Mouse (Mus musculus) liver, embryonic 14.5 days (tissue): ENCODE data around the gene Ppp1r12a.

ENCODE experiments used
- CTCF ChIP-seq: IDR thresholded peaks from 2 replicates; pipeline ENCODE4 v1.5.1; 2016; ENCODE audit warnings: antibody characterized with exemption, low read depth, control low read depth
- EP300 ChIP-seq: IDR thresholded peaks from 2 replicates; pipeline ENCODE4 v1.6.1; 2016; ENCODE audit warnings: antibody characterized with exemption, low read depth

DNA sequence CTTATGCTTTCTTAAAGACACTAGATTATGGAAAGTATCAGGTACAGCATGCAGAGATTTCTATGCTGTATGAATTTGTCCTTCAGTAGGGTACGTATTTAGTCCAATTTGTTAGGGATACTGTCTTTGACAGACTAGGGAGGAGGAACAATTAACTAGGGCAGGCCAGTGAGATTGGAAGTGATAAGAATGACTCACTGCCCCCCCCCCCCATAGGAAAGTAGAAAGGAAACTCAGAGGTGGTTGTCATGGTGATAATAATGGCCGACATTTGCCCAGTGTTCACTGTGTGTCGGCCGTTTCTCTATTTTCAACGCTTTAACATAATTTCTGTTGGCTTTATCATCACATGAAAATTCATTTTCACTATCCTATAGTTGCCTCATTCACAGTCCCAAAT, 47.4 kb downstream of the Ppp1r12a start:
- no peak for TF ChIP-seq EP300
- TF ChIP-seq CTCF = no peak
